Mouse (Mus musculus) thymus, adult 2 months (tissue): ENCODE data around the gene Emc8. TPM values are rescaled to one million over a fixed set of nuclear protein-coding genes. Genes with fewer than 3 reads are reported as not detected.
A peak's percentile ranks its signal among the peaks of the same experiment; 100 is the strongest.

Experiments used
- DNase-seq: peaks from one replicate; pipeline ENCODE4 v3.0.0; 2021
- H3K27ac ChIP-seq: fragments of 200-500 bp; 2 replicates; pipeline ENCODE4 v1.5.1; 2012; ENCODE audit warnings: low read length, control low read depth; ENCODE audit not compliant: control insufficient read depth, insufficient read depth
- H3K27me3 ChIP-seq: fragments of 200-500 bp; 2 replicates; pipeline ENCODE4 v1.6.1; 2012; ENCODE audit warnings: mild to moderate bottlenecking, low read length, moderate library complexity, mixed read lengths; ENCODE audit not compliant: control insufficient read depth, insufficient read depth
- H3K36me3 ChIP-seq: fragments of 200-500 bp; 2 replicates; pipeline ENCODE4 v1.6.1; 2012; ENCODE audit warnings: mild to moderate bottlenecking, low read length, moderate library complexity; ENCODE audit not compliant: control insufficient read depth, insufficient read depth
- H3K4me1 ChIP-seq: fragments of 200-500 bp; replicated peaks from 2 replicates; pipeline ENCODE4 v1.6.1; 2012; ENCODE audit warnings: low read length; ENCODE audit not compliant: control insufficient read depth, insufficient read depth
- H3K4me3 ChIP-seq: fragments of 200-500 bp; 2 replicates; pipeline ENCODE4 v1.5.1; 2012; ENCODE audit warnings: mild to moderate bottlenecking, low read length, control low read depth, moderate library complexity; ENCODE audit not compliant: control insufficient read depth, insufficient read depth
- CTCF ChIP-seq: fragments of 200-500 bp; IDR thresholded peaks from 2 replicates; pipeline ENCODE4 v1.5.1; 2012; ENCODE audit warnings: mild to moderate bottlenecking, control low read depth, low read length, moderate library complexity, borderline replicate concordance; ENCODE audit not compliant: control insufficient read depth, poor library complexity, insufficient read depth; ENCODE audit errors: extremely low read depth
- POLR2A ChIP-seq: fragments of 200-500 bp; IDR thresholded peaks from 2 replicates; pipeline ENCODE4 v1.6.1; 2012; ENCODE audit warnings: mild to moderate bottlenecking, low read length, control low read depth, moderate library complexity; ENCODE audit not compliant: control insufficient read depth, poor library complexity, insufficient read depth; ENCODE audit errors: extremely low read depth
- WGBS: fragments of 180-500 bp; shearing (Covaris S2); methylation state at CpG from one replicate; pipeline ENCODE4 v1.1.7; 2018; 5-methylcytosine and 5-hydroxymethylcytosine counted together
- polyA plus RNA-seq: library from polyadenylated mRNA; depleted of rRNA; stranded (reverse); fragments of >200 nt; gene quantifications from 2 replicates; pipeline ENCODE4 v1.2.3, GENCODE M21; 2012

The Emc8 gene
- polyA plus RNA-seq, 1 experiment, result 175 TPM

DNA sequence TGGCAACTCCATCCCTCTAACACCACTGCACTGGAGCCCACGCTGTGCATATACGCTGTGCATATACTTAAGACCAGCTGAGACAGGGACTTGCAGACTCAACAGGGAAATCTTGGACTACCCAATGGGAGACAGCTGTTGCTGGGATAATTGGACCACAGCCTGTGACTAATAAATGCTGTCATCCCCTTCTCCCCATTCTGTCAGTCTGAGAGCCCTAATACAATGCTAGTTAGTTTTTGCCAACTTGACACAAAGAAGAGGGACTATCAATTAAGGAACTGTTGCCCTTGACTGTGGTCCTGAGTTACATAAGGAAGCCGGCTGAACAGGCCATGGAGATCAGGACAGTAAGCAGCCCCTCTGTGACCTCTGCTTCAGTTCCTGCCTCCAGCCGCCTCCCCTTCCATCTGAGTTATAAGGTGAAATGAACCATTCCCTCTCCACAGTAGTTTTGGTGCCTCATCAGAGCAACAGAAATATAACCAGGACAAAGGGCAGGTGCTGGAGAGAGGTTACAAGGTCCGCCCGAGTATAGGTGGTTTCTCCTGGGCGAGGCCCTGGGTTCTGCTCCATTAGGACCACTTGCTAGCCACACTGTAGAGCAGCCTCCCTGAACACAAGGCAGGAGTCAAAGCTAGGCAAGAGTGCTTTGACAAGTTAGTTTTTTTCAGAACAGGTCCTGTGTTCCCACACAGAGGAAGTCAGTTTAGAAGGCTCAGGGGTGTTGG, 11.9 kb downstream of the Emc8 start:
- no peak for DNase-seq
- no peaks in the 10 kb centered on the region for H3K27me3 ChIP-seq
- no peak overlapping the region for H3K4me3 ChIP-seq
- no peaks in the 10 kb centered on the region for H3K4me1 ChIP-seq
- TF ChIP-seq POLR2A (no peak), CTCF (no peak)
- no peak overlapping the region for H3K27ac ChIP-seq
- 97% methylated on average over 7 of the region's 7 CpGs for WGBS
- peaks cover 35% of the 10 kb centered on the region for H3K36me3 ChIP-seq

DNA sequence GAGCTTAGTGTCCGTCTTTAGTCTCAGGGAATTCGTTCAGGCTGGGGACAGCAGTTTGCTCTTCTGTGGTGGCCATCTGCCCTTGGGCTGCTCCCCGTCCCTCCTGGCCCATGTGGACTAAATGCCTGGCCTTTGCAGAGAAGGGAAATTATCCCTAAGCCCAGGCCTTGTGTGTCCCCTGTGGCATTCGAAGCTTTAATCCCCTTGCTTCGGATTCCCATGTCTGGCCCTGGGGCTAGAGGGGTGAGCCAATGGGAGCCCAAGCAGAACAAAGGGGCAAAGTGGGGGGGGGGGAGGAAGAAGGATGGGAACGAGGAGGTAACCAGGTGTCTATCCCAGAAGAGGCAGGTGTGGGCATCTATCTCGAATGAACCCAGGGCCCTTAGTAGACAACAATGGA, 20.8 kb downstream of the Emc8 start, which contains the start of gene 1190005I06Rik:
TSS of gene 1190005I06Rik (minus strand) at position 101 of the 400 bp plus-strand sequence.
- H3K36me3 ChIP-seq, result no peaks in the 10 kb centered on the region
- DNase-seq, result no peak
- H3K27me3 ChIP-seq, result no peaks in the 10 kb centered on the region
- WGBS, result 91% methylated on average over 7 of the region's 7 CpGs
- no peak within 1 kb of the TSS for H3K4me3 ChIP-seq
- H3K27ac ChIP-seq, result no peak within 1 kb of the TSS
- no peaks in the 10 kb centered on the region for H3K4me1 ChIP-seq
- TF ChIP-seq POLR2A, result no peak
- no peak for TF ChIP-seq CTCF

- Histone ChIP-seq H3K4me1 (no peaks in the 10 kb centered on the region), H3K36me3 (no peaks in the 10 kb centered on the region), H3K4me3 (no peak overlapping the region), H3K27me3 (no peaks in the 10 kb centered on the region), H3K27ac (no peak overlapping the region)
- no peak for TF ChIP-seq CTCF
- TF ChIP-seq POLR2A, result no peak
- DNase-seq, result no peak
- WGBS, result 88% methylated on average over 7 of the region's 7 CpGs
Observed at GRCm38 (mm10) chr8:120644663-120645062, 23.7 kb downstream of the Emc8 start.

DNA sequence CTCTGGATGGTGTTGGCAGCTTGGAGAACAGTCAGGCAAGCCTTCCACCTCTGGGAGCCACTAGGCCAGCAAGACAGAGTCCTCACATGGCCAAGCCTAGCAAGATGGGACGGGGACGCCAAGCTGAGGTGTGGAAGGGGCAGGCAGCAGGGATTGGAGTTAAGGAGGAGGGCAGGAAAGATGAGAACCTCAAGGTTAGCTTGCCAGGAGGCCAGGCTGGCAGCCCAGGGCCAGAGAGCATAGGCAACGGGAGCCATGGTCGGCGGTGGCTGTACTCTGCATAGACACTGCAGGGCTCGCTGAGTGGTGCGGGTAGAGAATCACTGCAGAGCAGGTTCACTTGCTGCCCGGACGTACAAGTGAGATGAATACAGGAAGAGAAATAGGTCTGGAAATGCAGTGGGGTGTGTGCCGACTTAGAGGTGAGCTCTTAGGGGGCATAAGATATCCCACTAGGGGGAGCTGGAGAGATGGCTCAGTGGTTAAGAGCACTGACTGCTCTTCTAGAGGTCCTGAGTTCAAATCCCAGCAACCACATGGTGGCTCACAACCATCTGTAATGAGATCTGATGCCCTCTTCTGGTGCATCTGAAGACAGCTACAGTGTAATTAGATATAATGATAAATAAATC, 26.2 kb downstream of the Emc8 start:
- Histone ChIP-seq H3K36me3 (no peaks in the 10 kb centered on the region), H3K27me3 (no peaks in the 10 kb centered on the region), H3K4me3 (no peak overlapping the region), H3K4me1 (no peaks in the 10 kb centered on the region), H3K27ac (no peak overlapping the region)
- TF ChIP-seq POLR2A, result no peak
- 0 out of 2 replicates have a peak, but pooled peaks have one; percentile 13 for TF ChIP-seq CTCF
- WGBS, result 87% methylated on average over 10 of the region's 10 CpGs
- DNase-seq, result no peak

- Histone ChIP-seq H3K36me3 (no peaks in the 10 kb centered on the region), H3K27me3 (no peaks in the 10 kb centered on the region), H3K27ac (no peak overlapping the region), H3K4me3 (no peak overlapping the region), H3K4me1 (no peaks in the 10 kb centered on the region)
- WGBS, result 69% methylated on average over 8 of the region's 8 CpGs
- no peak for DNase-seq
- TF ChIP-seq CTCF (no peak), POLR2A (no peak)
Observed at GRCm38 (mm10) chr8:120641245-120641644, 27.1 kb downstream of the Emc8 start.

DNA sequence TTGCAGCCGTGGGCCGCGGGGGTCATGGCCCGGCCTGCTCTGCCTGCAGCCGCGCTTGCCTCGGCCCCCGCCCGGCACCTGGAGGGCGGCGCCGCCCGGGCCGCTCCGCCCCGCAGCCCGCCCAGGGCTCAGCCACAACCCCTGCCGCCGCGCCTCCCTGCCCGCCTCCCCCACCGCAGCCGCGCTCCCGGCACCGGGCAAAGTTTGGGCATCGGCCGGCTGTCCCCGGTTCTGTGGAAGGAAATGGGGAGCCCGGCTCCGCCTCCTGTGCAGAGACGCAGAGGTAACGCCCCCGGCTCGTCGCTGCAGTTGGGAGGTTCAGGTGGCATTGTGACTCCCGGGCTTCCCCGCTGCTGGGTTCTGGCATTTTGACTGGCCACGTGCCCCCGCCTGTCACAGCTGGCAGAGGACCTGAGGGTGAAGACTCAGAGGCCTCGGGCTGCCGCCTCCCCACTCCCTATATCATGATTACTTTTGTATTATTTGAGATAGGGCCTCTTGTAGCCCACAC, 34.0 kb downstream of the Emc8 start:
- TF ChIP-seq CTCF, result 0 out of 2 replicates have a peak, but pooled peaks have one; percentile 14
- peak; percentile 19; the same call in 1 of the 2 replicates for TF ChIP-seq POLR2A
- H3K4me3 ChIP-seq, result peak overlapping the region; percentile 50
- H3K4me1 ChIP-seq, result peaks cover 16% of the 10 kb centered on the region
- peak; percentile 67 for DNase-seq
- no peaks in the 10 kb centered on the region for H3K27me3 ChIP-seq
- no peak overlapping the region for H3K27ac ChIP-seq
- under 1% methylated on average over 41 of the region's 42 CpGs for WGBS
- no peaks in the 10 kb centered on the region for H3K36me3 ChIP-seq
